Mouse (Mus musculus) embryo, embryonic 10.5 days (tissue): ENCODE measurements at regions not wholly inside any gene's neighbourhood (a gene's known extent, or its start where the extent isn't known, plus 50 kb on each side); places are given as distances from the start of the nearest gene placed in this dataset.
A peak's percentile ranks its signal among the peaks of the same experiment; 100 is the strongest.

Experiments used
- DNase-seq: peaks from one replicate; pipeline ENCODE4 v3.0.0-alpha.2; 2015; ENCODE audit warnings: low spot score

DNA sequence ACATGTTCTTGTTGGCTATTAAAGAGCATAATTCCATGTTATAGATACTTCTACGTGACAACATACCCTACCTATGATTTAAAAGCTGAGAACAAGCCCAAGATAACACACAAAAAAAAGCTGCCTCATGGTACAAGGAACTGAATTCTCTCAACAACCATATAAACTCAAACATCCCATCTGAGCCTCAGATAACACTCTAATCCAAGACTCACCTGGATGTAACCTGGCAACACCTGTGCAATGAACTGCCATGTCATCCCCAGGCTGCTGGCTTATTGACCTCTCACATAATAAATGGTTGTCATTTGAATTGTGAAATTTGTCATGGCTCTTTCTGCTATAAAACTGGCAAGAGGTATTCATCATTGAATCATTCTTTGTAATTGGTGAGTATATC lies 93.5 kb upstream of the Gm11146 start:
- no peak for DNase-seq

DNA sequence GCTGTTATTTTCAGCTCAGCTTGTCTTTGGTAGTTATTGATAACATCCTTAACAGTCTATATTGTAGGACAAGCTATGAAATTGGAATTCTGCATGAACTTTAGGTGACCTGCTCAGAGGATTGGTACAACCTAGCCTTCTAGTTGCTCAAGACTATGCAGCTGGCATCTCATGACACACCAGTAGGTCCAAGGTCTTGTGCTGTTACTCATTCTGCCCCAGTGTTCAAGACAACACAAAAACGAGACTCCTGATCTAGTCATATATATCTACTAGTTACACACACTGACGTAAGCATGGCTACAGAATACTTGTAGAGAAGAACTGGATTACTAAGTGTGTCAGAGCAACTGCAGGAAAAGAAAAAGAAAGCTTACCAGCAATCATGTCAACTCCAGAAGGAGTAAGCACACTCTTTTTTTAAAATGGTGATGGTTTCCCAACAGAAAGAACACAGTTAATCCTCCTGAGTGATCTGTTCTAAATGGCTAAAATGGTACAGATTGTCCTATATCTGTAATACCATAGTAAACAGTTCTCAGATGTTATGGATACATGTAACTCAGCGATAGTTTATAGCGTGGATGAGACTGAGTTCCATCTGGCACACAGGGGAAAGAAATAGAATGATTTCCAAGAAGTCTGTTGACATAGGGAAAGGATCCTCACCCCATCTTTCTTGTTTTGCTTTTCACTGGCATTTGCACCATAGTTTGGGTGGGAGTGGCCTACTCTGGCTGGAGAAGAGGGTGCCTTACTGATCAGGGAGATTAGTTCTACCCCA lies 85.4 kb upstream of the Gm11146 start:
- no peak for DNase-seq

DNA sequence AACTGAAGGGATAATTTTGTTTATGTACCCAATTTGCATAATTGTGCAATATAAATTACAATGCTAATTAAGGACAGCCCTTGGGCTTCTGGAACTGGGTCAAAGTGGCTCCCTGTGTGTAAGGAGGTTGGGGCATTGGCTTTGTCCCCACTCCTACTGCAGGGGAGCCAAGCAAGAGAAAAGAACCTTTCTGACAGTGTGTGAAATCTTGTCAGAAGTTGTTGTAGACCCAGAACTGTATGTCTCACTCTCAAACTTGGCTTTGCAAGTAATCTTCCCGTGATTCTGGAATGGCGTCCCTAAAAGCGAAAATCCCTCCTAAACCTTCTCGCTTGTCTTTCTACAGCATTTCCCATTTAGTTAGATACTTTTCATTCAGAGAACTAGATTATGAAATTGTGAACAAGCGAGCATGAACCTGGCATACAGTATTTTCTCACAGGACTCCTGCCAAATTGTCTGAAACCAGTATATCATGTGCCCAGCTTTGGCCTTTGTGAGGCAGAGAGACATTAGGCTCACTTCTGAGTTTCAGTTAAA lies 83.8 kb upstream of the Gm11146 start:
- no peak for DNase-seq

DNA sequence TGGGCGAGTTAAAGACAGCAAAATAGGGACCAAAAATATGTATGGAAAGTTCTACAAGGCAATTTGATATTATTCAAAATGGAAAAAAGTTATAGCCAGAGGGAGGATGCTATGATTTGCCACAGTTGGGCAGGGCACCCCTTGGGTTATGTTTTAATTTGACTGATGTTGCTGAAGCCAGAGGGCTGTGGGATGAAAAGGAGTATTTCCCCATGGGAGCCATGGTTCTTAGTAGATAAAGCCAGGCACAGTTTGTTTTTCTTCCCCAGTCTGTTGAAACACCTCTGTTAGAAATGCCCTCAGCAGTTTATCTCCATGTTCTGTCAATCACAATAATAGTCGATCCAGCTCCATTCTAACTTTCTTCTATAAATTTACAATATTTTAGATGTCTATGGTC lies 82.6 kb upstream of the Gm11146 start:
- no peak for DNase-seq

DNA sequence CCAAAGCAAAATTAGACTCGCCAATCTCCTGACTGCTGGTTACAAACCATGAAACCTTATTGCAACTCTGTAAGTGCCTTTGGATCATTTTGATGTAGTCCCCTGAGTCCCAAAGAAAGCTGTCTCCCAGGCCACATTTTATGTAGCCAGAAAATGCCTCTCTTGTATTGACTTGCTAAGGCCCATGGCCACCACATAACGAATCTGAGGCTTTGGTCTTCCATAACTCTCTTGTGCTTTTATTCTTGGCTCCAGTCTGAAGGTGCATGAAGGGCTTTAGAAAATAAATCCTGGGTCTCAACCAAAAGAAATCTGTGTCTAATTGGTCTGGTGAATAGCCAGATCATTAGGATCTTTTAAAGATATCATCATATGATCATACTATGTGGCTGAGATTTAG lies 77.3 kb upstream of the Gm11146 start:
- no peak for DNase-seq

DNA sequence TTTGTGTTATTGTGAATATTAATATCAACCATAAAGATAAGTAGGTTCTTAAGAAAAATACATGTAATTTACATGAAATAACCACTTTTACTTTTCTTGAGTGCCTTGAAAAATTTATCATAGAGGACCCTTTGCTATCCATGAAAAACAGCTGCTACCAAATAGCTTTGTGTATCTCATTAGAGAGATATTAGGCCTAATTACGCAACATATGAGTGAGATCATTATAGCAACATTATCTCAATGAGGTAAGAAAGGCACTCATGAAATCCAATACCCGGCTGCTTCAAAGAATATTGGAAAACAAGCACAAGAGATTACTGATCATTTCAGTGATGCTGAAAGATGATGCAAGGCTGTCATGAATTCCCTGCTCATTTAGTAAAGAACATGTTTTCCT lies 74.9 kb upstream of the Gm11146 start:
- no peak for DNase-seq

DNA sequence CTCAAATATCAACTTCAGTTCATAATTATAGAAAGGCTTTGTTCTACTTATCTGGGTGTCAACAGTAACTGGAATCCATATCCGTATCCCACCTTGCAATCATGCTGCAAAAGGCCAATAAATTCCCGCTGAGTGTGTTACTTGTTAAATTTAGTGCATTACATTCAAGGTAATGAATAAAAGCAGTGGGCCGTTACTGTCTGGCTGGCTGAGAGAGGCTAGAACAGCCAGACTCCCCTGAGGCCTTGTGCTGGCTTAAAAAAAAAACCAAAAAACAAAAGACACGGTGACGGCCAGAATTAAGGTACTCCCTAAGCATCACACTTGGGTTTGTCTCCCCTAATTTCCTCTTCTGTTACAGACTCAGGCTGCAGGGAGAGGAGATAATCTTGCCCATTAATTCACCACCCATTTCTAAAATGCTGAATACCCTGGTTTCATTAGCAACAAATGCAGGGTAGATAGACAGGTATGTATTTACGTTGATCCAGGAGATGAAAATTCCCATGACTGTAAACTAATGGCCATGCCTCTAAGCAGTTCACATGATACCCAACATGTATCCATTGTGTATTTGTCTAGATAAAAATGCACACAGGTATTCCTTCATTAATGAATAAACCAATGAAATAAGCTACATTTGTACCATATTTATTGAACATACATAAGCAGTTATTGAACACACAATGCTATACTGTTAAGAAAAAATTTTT lies 74.1 kb upstream of the Gm11146 start:
- no peak for DNase-seq

DNA sequence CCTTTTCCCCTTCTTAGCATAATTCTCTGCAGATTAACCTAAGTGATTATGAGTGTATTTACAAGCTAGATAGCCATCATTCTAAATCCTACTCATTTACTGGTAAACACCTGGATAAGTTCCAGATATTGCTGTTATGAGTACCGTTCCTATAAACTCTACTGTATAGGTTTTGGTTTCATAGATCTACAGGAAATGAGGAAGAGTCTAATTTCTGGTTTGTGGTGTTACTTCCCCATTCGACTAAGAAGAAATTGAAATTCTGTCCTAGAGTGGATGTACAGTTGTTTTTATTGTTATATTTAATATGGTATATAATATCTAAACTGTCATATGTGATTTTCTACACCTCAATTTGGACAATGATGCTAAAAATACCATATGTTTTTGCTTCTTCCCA lies 69.4 kb upstream of the Gm11146 start:
- DNase-seq = no peak

DNA sequence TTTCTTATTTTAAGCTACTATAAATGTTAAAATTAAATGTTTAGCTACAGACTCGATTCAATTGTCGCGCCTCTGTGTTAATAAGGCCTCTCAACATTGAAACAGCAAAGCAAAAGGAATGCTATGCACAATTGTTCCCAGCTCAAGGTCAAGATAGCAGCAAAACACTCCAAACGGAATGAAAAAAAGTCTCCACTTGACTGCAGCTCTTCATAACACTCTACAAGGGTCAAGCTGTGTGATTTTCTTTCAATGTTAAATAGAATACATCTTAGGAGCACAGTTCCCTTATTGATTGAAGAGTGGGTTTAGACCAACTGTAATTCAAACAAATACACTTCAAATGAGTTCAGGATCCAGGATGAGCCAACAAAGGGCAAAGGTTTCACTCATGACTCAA lies 63.9 kb upstream of the Gm11146 start:
- DNase-seq = no peak

DNA sequence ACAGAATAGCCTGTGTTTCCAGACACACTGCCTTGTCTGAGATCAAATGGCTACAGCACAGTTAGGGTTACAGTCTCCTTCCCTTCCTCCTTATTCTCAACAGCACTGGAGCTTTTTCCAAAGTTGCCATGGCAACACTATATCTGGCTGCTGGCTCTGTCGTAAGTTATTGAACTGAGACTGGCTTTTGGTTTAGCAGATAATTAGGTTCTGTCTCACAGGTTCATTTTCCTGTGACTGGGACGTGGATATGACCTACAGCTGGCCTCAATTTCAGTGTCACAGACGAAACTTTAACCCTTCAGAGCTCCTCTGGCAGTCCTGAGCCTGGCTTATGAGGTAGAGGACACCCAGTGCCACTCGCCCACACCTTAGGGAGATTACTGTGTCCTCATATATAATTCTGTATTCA lies 60.2 kb upstream of the Gm11146 start:
- peak; percentile 79 for DNase-seq

DNA sequence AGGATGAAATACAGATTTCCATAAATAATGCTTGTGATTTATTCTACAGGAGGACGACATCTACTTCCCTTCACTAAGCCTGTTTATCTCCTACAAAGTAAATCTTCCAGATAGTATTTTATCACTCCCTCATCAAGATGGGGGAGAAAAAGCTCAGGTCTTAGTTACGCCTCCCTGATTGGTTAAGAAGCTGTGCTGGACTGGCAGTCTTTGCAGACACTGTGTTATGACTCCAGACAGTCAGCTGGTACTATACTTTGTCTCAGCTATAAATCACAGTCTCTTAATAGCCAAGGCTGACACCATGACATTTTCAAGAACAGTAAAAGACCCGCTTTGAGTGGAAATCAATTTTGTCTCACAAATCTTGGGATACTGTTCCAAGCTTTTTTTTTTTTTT lies 51.4 kb upstream of the Gm11146 start:
- peak; percentile 60 for DNase-seq
